Mouse (Mus musculus): Measurements from ENCODE around the gene Dtx4.

DNA sequence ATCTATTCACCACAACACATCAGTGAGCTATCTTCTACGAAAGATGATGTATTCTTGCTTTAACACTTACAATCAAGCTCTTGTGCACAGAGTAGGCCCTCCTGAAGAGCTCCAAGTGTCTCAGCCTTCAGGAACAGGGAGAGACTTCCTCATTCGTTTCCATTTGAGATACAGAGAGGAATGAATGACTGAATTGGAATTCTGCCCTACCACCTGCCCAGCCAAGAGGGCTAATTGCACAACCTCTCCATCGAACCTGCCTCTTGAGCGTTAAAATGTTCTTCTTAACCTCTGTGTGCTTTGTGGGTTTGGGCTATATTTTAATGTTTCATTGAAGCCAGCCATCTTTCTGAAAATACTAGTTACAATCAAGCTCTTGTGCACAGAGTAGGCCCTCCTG lies 36.6 kb downstream of the Dtx4 start:
- TF ChIP-seq CTCF (IDR thresholded peaks at IDR 0.05; ENCODE audit: control insufficient read depth, insufficient read depth, insufficient read length): no peak
- TF ChIP-seq MYOG (IDR thresholded peaks at IDR 0.05; ENCODE audit: control insufficient read depth, extremely low read depth, insufficient read length): no peak
- no peak for TF ChIP-seq CEBPB (IDR thresholded peaks at IDR 0.05; ENCODE audit: low read depth)
- no peak for TF ChIP-seq USF1 (IDR thresholded peaks at IDR 0.05; ENCODE audit: low read depth)
- no peak for TF ChIP-seq FOSL1 (IDR thresholded peaks at IDR 0.05; ENCODE audit: insufficient read depth, low read length, poor library complexity, severe bottlenecking)
- TF ChIP-seq MYOD1 (IDR thresholded peaks at IDR 0.05; ENCODE audit: control insufficient read depth, insufficient read length, low read depth): no peak
